Mouse (Mus musculus) spleen, postnatal 14 days (tissue): Measurements from ENCODE around the gene Huwe1.

Source experiments
- DNase-seq, 2 experiments: peaks; one replicate each; pipeline ENCODE4 v3.0.0; 2021 to 2022; ENCODE audit warnings: low spot score in 2 of 2

The Huwe1 gene

DNA sequence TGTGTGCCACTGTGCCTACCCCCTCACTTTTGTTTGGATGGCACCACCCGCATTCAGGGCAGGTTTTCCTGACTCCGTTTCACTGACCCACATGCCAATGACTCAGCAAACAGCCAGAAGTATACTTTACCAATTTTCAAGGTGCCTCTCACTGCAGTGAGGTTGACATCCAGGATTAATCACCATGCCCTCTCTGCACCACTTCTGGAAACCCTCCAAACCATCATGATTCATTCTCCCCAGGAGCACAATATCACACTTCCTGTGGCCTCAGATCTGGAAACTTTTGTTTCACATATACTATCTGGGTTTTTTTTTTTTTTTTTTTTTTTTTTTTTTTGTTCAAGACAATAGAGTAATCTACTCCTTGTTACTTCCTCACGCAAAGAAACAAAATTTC is 150.6 kb downstream of the Huwe1 start:
- DNase-seq, result no peak
